Mouse (Mus musculus) CD4-positive, CD25-positive, alpha-beta regulatory T cell (primary cell): ENCODE measurements around the gene Chst2. TPM values are rescaled to one million over a fixed set of nuclear protein-coding genes. Genes with fewer than 3 reads are reported as not detected.

Experiments used
- polyA plus RNA-seq: library from polyadenylated mRNA; unstranded; fragments of 100-300 nt; shearing (Covaris generic); gene quantifications from one replicate; pipeline ENCODE4 v1.2.1, GENCODE M21; 2017

The Chst2 gene
- 11.0 TPM for polyA plus RNA-seq

DNA sequence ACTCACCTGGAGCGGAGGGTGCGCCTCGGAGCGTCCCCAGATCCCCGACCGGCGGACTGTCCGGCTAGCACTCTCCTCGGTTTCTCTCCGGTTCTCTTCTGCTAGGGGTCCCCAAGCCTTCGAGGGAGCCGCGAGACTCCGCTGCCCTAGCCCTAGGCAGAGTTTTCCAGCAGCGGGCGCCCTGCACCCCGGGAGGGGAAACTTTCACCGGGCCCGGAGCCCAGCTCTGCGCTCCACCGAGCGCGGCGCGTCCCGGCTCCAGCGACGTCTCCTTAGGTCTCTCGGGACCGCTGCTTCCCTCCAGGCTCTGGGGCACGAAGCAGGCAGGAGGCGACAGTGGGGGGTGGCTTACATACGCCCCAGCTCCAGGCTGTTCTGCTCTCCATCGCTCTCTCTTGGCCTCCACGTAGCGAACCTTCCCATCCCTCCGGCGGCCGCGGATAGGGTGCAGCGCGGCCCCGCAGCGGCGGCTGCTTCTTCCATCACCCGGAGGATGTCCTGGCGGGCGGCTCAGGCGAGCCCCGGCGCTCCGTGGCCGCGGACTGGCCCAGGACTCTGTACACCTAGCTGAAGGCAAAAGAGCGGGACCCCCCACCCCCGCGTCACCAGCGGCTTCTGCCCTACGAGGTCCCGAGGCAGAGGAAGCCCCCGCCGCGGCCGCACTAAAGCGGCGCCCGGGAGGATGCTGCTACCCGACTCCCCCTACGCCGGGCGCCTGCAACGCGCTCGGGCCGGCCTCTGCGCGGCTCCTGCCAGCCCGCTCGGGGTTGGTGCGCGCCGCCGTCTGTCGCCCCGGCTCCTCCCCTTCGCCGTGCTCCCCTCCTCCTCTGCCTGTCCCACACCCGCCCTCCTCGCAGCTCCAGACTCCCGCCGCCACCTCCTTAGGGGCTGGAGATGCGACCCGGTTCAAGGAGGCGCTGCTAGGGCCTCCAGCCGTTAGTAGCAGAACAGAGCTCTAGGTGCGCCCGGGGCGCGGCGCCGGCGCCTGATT lies at the start of gene Chst2:
TSS of gene Chst2 (minus strand) at position 152 of the 991 bp plus-strand sequence.

Other genes starting within 250 kb of the Chst2 start
- 177 TPM for gene U2surp, start 105.3 kb upstream of the Chst2 start, polyA plus RNA-seq
- gene Paqr9, start 152.9 kb upstream of the Chst2 start, polyA plus RNA-seq: 0.07 TPM
- gene Pcolce2, start 230.9 kb upstream of the Chst2 start, polyA plus RNA-seq: 0.12 TPM